Mouse (Mus musculus) midbrain, postnatal 0 days (tissue): ENCODE data around the gene Hils1. TPM values are rescaled to one million over a fixed set of nuclear protein-coding genes. Genes with fewer than 3 reads are reported as not detected.

Experiments used
- ATAC-seq: fragments of 200-750 bp; cut with Nextera tagmentation; 2 replicates; pipeline ENCODE4 v1.8.0; 2017; ENCODE audit warnings: moderate number of reproducible peaks, mild to moderate bottlenecking, moderate TSS enrichment, moderate library complexity; ENCODE audit not compliant: low FRiP score
- DNase-seq: peaks from one replicate; pipeline ENCODE4 v3.0.0-alpha.2; 2015; ENCODE audit warnings: low spot score
- H3K27ac ChIP-seq: fragments of 300-500 bp; sonication (generic); 2 replicates; pipeline ENCODE4 v1.5.1; 2014; ENCODE audit warnings: low read depth, mild to moderate bottlenecking, low read length, mixed read lengths
- H3K27me3 ChIP-seq: fragments of 300-500 bp; sonication (generic); 2 replicates; pipeline ENCODE4 v1.6.1; 2014; ENCODE audit warnings: low read length, control low read depth, mixed read lengths; ENCODE audit not compliant: insufficient read depth
- H3K36me3 ChIP-seq: fragments of 300-500 bp; sonication (generic); 2 replicates; pipeline ENCODE4 v1.6.1; 2014; ENCODE audit warnings: low read length, control low read depth, mixed read lengths; ENCODE audit not compliant: insufficient read depth
- H3K4me1 ChIP-seq: fragments of 300-500 bp; sonication (generic); 2 replicates; pipeline ENCODE4 v1.6.1; 2014; ENCODE audit warnings: mild to moderate bottlenecking, control low read depth, antibody characterized with exemption, low read length, mixed read lengths; ENCODE audit not compliant: insufficient read depth
- H3K4me2 ChIP-seq: fragments of 300-500 bp; sonication (generic); 2 replicates; pipeline ENCODE4 v1.6.1; 2014; ENCODE audit warnings: low read depth, mild to moderate bottlenecking, low read length, mixed read lengths; ENCODE audit not compliant: poor library complexity, severe bottlenecking
- H3K4me3 ChIP-seq: fragments of 300-500 bp; sonication (generic); 2 replicates; pipeline ENCODE4 v1.5.1; 2014; ENCODE audit warnings: low read depth, mild to moderate bottlenecking, low read length, moderate library complexity
- H3K9ac ChIP-seq: fragments of 300-500 bp; sonication (generic); replicated peaks from 2 replicates; pipeline ENCODE4 v1.6.1; 2014; ENCODE audit warnings: mild to moderate bottlenecking, low read length, moderate library complexity, mixed read lengths; ENCODE audit not compliant: poor library complexity, severe bottlenecking
- H3K9me3 ChIP-seq: fragments of 300-500 bp; sonication (generic); 2 replicates; pipeline ENCODE4 v1.6.1; 2016; ENCODE audit warnings: low read length, control low read depth
- CTCF ChIP-seq: IDR thresholded peaks from 2 replicates; pipeline ENCODE4 v1.5.1; 2016; ENCODE audit warnings: antibody characterized with exemption, mild to moderate bottlenecking
- WGBS: fragments of 180-500 bp; shearing (Covaris S2); extraction: QIAGEN DNeasy Blood & Tissue Kit; methylation state at CpG from one replicate; pipeline ENCODE4 v1.1.7; 2014; 5-methylcytosine and 5-hydroxymethylcytosine counted together
- polyA plus RNA-seq: library from polyadenylated mRNA; unstranded; fragments of >200 nt; fragmentation: Nextera tagmentation; extraction: Ambion mirVana; gene quantifications from 2 replicates; pipeline ENCODE4 v1.2.1, GENCODE M21; 2015
- total RNA-seq: library from RNA; depleted of rRNA; stranded (reverse); fragments of >200 nt; gene quantifications from 2 replicates; pipeline ENCODE4 v1.2.3, GENCODE M21; 2014; rRNA removed

Hils1 gene
- total RNA-seq = not detected in 2 replicates
- not detected in 2 replicates for polyA plus RNA-seq

DNA sequence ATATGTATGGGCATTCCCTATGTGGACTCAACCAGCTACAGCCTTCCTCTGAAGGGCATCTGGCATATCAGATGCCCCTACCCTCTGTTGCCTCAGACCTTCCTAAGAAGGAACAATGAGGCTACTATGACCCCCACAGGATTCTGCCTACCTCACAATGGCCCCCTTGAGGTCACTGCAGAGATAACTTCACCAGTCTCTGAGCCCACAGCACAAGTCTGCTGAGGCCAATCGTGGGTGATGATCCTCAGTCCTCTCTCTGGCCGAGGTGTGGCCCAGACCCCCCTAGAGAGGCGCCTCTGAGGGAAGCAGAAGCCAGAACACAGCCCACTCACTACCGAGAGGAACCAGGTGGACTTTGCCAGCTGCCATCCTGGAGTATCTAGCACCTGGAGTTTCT lies at the start of gene Hils1:
Gene Hils1 (plus strand): TSS at position 175 of the 400 bp plus-strand sequence.
- TF ChIP-seq CTCF = 0 out of 2 replicates have a peak, but pooled peaks have one; percentile 3
- Histone ChIP-seq H3K4me1 (no peaks in the 10 kb centered on the region), H3K9ac (no peak within 1 kb of the TSS), H3K36me3 (no peaks in the 10 kb centered on the region), H3K4me3 (no peak within 1 kb of the TSS), H3K27ac (no peak within 1 kb of the TSS), H3K9me3 (no peaks in the 10 kb centered on the region), H3K27me3 (no peaks in the 10 kb centered on the region), H3K4me2 (no peak within 1 kb of the TSS)
- WGBS = 67% methylated on average over 4 of the region's 4 CpGs
- no peak for DNase-seq
- ATAC-seq = no peak

DNA sequence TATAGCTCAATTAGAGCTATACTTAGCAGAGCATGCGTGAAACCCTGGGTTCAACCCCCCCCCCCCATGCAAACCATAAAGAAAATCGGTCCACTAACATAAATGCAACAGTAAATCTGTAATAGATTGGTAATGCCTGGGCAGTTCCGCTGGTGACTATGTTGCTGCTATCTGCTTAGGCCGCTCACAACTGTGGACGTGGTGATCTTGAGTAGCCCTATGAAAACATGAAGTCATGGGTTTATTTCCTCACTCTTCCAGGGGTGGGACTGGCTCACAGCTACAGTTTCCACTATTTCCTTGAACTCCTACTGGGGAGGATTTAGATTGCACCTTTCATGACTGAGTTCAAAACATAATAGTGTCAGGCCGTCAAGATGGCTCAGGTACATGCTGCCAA lies 49.7 kb upstream of the Hils1 start:
- Histone ChIP-seq H3K4me2 (no peak overlapping the region), H3K9me3 (no peaks in the 10 kb centered on the region), H3K4me3 (no peak overlapping the region), H3K4me1 (no peaks in the 10 kb centered on the region), H3K27me3 (no peaks in the 10 kb centered on the region), H3K27ac (no peak overlapping the region), H3K36me3 (no peaks in the 10 kb centered on the region), H3K9ac (no peak overlapping the region)
- ATAC-seq = no peak
- no peak for DNase-seq
- WGBS = 84% methylated on average over 6 of the region's 6 CpGs
- no peak for TF ChIP-seq CTCF

DNA sequence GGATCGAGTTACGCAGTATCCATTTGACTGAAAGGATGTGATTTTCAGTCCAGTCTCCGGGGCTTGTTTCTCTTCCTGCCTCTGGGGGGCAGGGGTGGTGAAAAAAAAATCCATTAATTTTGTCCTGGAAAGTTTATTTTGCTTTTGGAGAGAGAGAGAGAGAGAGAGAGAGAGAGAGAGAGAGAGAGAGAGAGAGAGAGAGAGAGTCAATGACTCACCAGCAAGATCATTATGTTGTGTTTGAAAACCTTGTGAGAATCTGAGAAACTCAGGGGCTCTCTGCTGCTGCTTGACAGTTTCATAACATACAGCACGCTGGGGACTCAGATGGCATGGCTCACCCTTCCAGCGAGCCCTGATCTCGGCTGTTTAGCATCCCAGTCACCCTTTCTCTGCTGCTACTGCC lies 46.4 kb upstream of the Hils1 start:
- Histone ChIP-seq H3K4me3 (no peak overlapping the region), H3K27ac (no peak overlapping the region), H3K4me1 (no peaks in the 10 kb centered on the region), H3K4me2 (no peak overlapping the region), H3K9me3 (no peaks in the 10 kb centered on the region), H3K36me3 (no peaks in the 10 kb centered on the region), H3K27me3 (no peaks in the 10 kb centered on the region), H3K9ac (no peak overlapping the region)
- TF ChIP-seq CTCF = no peak
- WGBS = 57% methylated on average over 6 of the region's 6 CpGs
- DNase-seq = no peak
- no peak for ATAC-seq

DNA sequence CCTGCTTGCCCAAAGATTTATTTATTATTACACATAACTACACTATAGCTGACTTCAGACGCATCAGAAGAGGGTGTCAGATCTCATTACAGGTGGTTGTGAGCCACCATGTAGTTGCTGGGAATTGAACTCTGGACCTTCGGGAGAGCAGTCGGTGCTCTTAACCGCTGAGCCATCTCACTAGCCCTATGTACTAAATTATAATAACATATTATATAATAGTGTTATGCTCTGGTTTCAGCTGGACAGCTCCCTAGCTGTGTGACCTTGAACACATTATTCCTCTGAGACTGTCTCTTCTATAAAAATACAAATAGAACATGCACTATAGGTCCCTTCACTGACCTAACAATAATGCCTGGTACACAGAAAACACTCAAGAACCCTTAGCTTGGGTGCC lies 42.4 kb upstream of the Hils1 start:
- Histone ChIP-seq H3K27me3 (no peaks in the 10 kb centered on the region; the same call in 1 of the 2 replicates), H3K4me3 (no peak overlapping the region), H3K4me2 (no peak overlapping the region), H3K9ac (no peak overlapping the region), H3K9me3 (no peaks in the 10 kb centered on the region), H3K4me1 (no peaks in the 10 kb centered on the region), H3K36me3 (no peaks in the 10 kb centered on the region), H3K27ac (no peak overlapping the region)
- DNase-seq (no peak), ATAC-seq (no peak)
- no peak for TF ChIP-seq CTCF
- WGBS = 95% methylated on average over 4 of the region's 4 CpGs

DNA sequence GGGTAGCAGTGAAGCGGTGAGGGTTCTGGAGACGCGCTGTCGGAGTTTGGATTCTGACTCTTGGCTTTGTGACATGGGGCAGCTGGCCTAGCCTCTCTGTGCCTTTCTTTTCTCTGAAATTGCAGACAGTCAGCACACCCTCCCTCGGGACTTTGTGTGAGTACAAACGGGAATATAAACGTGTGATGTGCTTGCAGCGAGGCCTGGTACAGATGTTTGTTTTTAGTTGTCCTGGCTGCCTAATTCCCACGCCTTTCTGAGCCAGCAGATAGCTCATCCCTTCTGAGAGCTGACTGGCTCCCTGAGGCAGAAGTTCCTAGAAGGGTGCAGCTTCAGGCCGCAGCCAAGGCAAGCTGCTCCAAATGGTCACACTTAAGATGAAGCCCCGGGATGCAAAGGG lies 41.0 kb upstream of the Hils1 start:
- H3K4me3 ChIP-seq = no peak overlapping the region
- no peak for ATAC-seq
- H3K36me3 ChIP-seq = no peaks in the 10 kb centered on the region
- no peak overlapping the region for H3K4me2 ChIP-seq
- 71% methylated on average over 11 of the region's 11 CpGs for WGBS
- H3K9ac ChIP-seq = no peak overlapping the region
- no peak overlapping the region for H3K27ac ChIP-seq
- H3K27me3 ChIP-seq = no peaks in the 10 kb centered on the region; the same call in 1 of the 2 replicates
- no peak for DNase-seq
- TF ChIP-seq CTCF = no peak
- H3K4me1 ChIP-seq = no peaks in the 10 kb centered on the region
- H3K9me3 ChIP-seq = no peaks in the 10 kb centered on the region

DNA sequence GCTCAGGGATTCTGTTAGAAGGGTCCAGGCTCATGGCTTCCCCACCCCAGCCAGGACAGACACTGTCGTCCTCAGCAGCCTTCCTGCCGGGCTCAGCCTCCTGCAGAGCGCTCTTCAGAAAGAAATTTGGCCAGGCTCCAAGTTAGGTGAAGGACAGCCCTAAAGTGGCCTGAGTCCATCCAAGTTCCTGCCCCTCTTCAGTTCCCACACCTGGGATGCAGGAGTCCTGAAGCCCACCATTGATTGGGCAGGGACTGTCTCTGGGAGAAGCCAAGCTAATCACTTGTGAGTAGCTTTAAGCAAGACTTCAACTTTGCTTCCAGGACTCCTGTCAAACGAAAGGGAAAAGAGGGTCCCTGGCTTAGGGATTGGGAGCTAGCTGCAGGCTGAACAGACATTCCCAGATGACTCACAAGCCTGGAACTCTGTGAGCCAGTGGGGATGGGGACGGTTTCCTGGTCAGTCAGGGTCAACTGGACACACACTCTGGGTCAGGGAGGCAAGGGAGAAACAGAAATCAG lies 39.6 kb upstream of the Hils1 start:
- Histone ChIP-seq H3K9ac (no peak overlapping the region), H3K4me1 (no peaks in the 10 kb centered on the region), H3K27me3 (peaks cover 7% of the 10 kb centered on the region), H3K36me3 (no peaks in the 10 kb centered on the region), H3K4me2 (no peak overlapping the region), H3K9me3 (no peaks in the 10 kb centered on the region), H3K4me3 (no peak overlapping the region), H3K27ac (no peak overlapping the region)
- TF ChIP-seq CTCF = no peak
- WGBS = 34% methylated on average over 5 of the region's 5 CpGs
- no peak for DNase-seq
- no peak for ATAC-seq
